Mouse (Mus musculus) common myeloid progenitor, adult 5-6 weeks (primary cell): ENCODE results near the gene Sorcs2. TPM values are rescaled to one million over a fixed set of nuclear protein-coding genes. Genes with fewer than 3 reads are reported as not detected.
A peak's percentile ranks its signal among the peaks of the same experiment; 100 is the strongest.

Source experiments
- ATAC-seq: replicated peaks from 2 replicates; pipeline ENCODE4 v1.8.0; 2016; ENCODE audit warnings: low read depth, mild to moderate bottlenecking, moderate TSS enrichment, inconsistent platforms; ENCODE audit not compliant: poor library complexity, severe bottlenecking
- total RNA-seq: library from RNA; stranded (forward); fragments of 200-1000, 187-1606 nt; gene quantifications from 2 replicates; pipeline ENCODE4 v1.2.3, GENCODE M21; 2017

Gene Sorcs2
- total RNA-seq, 1 experiment from 2014 or later, result not detected

DNA sequence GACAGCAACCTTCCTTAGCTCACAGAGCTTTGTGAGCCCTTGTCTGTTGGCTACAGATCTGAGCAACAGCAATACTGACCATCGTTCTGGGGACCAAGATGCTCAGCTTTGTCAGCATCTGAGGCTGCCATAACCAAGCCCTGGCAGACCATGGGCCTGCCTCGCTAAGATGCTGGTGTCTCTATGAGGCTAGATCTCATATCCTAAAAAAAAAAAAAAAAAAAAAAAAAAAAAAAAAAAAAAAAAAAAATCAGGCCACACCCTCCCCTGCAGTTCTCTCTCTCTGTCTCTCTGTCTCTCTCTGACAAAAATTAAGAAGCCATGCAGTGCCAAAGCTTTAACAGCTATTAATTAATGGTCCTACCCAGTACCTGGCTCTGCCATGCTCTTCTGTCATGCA is 251.3 kb downstream of the Sorcs2 start:
- ATAC-seq, result no peak

DNA sequence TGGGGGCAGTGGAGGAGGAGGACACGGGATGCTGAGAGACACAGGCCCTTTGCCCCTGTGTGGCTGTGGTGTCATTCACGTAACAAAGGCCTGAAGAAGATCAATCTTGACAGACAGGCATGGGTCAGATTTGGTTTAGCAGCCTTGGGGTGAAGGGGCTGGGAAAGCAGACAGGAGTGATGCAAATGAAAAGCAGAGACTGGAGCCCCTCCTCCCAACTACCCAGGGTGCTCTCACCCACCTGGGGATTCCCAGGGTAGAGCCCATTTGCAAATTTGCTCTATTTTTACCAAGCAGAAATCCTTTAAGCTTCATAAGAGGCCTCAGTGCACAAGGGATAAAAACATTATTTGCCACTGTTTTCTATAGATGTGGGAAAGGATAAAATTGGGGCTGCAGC is 253.4 kb downstream of the Sorcs2 start:
- ATAC-seq, result no peak

DNA sequence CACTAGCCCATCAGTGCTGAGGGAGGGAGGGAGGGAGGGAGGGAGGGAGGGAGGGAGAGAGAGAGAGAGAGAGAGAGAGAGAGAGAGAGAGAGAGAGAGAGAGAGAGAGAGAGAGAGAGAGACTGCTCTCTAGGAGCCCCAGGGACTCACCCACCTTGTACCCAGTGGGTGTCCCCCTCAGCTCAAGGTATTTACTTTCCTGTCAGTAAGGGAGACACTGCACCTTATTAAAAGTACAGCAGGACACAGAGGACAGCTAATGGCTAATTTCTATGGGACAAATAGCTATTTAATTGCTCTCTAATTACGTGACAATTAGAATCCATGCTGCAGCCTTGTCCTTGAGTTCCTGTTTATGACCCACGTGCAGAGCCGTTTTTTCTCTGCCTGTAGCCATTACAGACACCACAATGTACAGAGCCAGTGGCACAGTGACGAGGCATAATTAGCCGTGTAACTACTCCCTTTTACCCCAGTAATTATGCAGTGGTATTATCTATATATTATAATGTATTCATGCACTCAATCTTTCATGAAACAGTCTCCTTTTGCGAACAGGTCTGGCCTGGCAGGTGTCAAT is 256.2 kb downstream of the Sorcs2 start:
- peak; percentile 57; the same call in 1 of the 2 replicates for ATAC-seq

DNA sequence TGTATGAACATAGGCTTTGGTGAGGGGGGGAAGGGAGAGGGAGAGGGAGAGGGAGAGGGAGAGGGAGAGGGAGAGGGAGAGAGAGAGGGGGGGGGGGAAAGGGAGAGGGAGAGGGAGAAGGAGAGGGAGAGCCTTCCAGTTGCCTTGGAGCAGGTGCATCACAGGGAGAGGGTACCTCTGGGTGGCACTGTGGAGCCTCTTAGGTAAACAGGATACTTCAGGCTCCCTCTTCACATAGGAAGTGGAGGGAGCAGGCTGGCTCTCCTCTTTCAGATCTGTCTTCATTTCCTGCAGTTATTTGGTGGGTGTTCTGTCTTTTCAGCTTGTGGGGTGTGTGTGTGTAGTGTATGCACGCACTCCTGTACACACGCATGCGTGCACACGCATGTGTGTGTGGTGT is 256.8 kb downstream of the Sorcs2 start:
- ATAC-seq, result peak; percentile 50; the same call in 1 of the 2 replicates

DNA sequence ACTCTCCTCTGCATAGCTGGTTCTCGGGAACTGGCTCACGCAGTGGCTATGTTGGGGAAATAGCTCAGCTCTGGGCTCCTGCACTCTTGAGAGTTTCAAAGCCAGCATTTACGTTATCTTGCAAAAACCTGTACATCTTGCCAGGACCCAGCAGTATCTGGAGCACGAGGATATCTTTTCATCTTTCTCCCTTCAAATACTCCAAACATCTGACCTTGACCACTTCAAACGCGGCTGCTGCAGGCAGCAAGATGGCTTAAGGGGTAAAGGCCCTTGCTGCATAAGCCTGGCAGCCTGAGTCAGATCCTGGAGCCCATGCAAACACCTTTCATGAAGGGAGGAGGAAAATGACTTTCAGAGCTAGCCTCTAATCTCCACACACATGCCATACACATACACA is 258.2 kb downstream of the Sorcs2 start:
- ATAC-seq, result no peak

DNA sequence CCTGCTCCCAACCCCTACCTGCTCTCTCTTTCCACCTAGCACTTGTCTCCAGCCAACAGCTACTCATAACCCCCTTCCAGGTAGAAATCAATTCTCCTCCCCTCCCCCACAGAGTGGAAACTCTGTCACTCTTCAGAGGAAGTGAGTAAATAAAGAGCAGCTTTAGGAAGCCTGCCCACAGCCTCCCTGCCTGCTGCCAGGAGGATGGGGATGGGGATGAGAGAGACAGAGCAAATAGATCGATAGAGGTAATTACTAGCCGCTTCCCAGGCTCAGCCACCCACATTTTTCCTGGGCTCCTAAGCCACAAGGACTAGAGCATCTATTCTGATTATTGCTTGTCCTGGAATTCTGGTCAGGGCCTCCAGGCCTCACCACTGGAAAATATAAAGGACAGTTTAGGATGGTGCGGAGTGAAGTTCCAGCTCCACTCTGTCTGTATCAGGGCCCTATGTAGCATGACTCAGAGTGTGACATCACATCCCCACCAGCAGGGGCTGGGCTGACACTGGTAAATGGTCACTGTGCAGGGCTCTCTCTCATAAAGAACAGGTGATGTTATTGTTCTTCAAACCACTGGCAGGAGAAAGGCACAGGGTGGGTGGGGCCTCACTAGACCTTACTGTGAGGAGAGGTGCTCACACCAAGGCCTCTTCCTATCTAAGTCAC is 261.9 kb downstream of the Sorcs2 start:
- 0 out of 2 replicates have a peak, but pooled peaks have one; percentile 42 for ATAC-seq

DNA sequence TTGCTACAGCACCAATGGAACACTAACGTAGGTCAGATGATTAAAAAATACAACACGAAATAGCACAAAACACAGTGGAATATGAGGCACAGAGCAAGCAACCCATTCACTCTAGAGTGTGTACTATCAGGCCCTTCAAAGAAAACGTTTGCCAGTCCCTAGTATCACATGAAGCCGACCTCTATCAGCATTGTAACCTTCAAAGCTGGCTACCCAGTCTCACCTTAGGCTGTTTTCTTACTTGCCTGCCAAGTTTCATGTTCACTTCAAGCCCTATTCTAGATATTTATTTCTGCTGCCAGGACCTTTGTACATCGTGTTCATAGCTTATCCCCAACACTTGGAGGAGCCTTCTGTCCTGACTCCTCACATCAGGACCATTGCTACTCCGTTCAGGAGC is 263.6 kb downstream of the Sorcs2 start:
- no peak for ATAC-seq

DNA sequence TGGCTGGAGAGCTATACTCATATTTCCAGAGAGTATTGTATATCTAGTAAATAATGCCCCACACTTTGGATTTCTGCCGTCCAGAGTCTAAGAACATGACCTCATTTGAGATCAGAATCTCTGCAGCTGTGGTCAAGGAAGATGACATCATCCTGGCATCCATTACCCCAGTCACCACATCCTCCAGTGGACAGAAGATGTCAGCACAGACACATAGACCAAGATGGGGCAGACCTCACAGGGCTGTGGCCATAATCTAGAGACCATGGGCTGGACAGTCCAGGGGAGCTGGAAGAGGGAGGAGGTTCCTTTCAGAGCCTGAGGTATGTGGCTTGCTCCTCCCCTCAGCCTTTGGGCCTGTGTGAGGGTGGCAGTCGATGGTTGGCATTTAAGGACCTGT is 264.0 kb downstream of the Sorcs2 start:
- no peak for ATAC-seq

DNA sequence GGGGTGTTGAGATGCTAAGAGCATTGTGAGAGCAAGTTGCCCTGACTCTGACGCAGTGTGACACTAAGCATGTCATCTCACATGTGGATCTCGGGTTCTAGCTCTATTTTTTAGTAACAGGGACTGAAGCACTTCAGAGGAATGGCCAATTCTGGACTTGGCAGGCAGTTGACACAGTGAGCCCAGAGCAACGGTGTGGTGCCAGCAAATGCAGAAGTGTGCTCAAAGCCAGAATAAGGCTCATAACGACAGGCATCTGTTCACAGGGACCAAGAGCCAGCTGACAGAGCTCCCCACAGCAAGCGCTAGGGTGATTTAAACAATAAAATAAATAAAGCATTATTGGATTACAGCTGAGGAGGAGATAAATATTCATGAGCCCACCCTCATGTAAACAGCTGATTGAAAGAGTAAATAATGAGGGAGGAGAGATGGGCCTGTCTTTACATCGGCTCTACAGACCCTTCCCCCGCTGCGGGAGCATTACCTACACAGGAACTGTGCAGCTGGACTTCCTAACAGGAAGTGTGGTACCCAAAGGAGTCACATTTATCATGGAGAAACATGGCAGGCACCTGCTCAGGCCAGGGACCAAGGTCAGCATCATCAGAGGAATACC is 267.4 kb downstream of the Sorcs2 start:
- no peak for ATAC-seq

DNA sequence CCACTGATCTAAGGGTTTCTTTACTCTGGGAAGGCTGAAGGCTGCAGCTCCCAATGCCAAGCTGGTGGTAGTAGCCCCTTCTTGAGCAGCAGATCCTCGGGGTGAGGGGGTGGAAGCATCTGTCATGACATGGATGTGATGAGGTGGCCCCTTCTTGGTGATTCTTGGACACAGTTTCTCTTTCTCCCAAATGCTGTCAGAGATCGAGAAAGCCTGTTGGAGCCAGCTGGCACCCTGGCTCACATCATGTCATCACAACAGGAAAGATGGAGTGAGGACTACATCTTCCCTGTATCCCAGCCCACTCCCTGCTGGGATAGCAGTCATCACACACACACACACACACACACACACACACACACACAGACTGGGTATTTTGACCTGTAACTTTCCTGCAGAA is 268.3 kb downstream of the Sorcs2 start:
- no peak for ATAC-seq

DNA sequence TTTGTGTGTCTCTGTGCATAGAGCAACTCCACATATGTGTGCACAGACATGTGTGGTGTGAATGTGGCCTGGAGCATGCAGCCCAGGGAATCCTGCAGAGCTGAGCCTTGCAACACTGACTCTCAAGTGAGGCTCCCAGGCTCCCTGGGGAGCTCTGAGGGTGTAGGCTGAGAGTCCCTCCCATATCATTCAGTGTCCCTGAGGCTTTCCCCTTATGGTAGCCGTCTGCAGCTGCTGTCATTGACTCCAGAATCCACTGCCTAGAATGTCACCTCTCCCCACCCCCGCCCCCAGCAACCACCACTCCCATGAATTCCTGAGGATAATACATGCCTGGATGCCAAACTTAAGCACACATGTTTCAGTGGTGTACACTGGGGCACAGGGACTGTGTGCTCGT is 269.4 kb downstream of the Sorcs2 start:
- ATAC-seq, result no peak

DNA sequence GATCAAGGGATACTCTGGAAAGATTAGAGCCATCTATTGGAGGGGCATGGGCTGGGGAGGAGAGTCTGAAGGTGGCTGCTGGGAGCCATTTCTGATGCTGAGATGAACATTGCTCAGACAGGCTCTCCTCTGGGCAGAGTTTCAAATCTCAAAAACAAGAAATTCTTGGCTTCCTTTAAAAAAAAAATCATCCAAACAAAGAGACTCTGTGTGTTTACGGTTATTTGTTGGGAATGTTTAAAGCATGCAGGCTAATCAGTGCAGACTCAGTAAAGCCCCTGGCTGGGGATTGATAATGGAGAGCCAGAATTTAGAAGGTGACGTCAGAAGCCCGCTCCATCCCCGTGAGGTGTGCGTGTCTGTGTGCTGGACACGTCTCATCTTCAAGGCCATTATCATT is 272.9 kb downstream of the Sorcs2 start:
- ATAC-seq, result no peak

DNA sequence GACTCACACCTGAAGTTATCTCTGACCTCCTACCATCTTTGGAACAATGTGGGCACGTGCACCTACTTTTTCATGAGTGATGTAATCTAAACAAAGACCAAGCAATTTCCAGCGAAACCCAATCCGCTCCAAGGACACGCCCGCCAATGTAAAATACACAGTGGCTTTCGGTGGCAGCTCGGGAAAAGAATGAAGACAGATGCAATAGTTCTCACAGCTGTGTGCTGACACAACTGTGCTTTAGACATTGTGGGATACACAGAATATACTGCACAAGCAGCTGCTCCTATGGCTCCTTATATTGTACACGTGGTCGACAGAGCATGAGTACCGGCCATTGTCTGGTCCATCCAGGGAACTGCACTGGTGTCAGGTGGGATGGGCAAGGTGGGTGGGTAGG is 275.0 kb downstream of the Sorcs2 start:
- ATAC-seq, result no peak

DNA sequence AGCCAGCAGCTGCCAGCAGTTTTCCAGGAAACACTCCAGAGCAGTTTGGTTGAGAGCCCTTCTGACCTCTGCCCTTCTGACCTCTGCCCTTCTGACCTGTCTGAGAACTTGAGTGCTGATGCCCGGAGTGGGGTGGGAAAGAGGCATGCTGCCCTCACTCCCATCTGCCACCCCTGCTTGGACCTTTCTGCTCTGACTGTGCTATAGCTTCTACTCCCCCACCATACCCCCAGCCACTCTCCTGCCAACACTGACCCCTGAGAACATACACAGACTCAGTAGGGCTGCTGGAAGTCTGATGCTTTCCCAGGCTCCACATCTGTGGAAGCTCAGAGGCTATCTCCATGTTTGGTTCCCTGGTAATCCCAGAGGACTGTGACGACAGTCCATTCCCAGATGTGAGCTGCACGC is 277.0 kb downstream of the Sorcs2 start:
- ATAC-seq, result no peak

DNA sequence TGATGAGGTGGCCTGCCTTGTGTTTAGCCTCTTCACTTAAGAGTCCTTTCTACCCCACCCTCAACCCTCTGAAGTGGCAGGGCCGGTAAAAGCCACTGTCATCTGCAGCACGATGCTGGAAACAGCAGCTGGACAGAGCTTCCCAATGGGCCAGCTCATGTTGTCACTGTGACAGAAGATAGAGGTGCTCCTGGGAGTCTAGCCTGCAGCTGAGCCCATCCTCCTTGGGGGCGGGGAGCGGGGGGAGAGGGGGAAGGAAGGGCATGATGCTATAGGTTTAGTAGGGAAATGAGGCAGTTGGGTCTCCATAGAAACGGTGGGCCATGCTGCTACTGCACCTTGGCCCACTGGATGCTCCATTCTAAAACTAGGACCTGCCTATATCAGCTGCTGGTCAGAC is 279.9 kb downstream of the Sorcs2 start:
- ATAC-seq, result no peak

DNA sequence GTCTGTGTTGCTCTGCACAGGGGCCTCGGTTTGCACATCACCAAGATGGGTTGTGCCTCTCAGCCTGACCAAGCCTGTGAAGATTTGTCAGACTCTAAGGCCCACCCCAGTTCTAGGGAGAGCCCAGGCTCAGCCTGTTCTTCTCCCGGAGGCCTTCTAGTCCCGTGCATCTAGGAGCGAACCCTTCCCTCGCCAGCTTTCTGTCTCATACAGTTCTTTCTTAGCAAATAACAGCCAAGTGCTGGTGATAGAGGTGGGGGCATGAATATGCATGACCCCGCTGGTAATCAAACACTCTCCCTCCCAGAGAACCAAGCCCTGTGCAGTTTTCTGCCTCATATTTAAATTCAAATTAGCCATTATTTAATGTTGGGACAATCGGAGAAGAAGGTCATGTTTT is 282.4 kb downstream of the Sorcs2 start:
- ATAC-seq, result no peak

DNA sequence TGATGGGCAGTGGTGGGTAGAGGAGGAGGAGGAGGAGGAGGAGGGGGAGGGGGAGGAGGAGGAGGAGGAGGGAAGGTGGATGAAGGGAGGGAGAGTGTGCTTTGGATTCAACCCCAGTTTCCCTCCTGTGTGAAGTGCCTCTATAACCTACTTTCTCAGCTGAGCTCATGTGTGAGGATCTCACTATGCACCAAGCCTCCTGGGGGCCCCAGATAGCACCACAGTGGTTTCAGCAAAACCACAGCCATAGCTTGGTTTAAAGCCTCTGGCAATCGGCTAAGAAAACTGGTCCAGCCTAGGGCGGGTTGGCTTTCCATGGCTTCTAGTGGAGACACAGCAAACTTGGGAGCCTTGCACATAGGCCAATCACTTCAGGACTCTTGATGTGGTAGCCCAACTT is 284.2 kb downstream of the Sorcs2 start:
- ATAC-seq, result peak; percentile 77

DNA sequence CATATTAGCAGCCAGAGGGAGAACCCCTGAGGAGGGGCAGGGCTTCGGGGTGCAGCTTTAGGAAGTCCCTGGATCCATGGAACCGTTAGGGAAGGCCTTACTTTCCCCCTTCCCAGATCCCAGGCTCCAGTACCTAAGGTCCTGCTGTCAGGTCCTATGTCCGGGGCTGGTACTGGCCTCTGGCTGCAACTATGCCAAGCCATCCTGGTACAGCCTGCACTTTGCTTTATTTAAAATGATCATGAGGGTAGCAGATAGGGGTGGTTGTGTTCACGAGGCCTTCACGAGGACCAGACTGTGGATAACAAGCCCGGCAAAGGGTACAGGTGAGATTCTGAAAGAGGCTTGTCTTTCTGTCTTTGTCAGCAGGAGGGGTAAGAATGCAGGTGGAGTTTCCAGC is 285.2 kb downstream of the Sorcs2 start:
- no peak for ATAC-seq

DNA sequence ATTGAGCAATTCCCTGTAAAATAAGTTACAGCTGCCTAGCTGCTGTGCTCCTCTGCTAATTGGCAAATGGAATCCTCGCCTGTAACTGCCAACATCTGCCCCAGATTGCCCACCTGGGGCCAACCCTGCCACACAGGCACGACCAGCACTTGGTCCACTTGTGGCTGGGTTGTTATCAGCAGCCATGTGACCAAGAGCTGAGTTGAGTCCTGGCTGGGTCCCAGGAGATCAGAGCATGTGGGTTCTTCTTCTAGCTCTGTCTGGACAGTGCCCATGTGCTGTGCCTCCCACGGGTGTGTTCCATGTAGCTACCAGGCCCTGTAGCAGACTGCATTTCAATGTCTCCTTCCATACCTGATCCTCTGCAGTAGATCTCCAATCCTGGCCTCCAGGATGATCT is 286.4 kb downstream of the Sorcs2 start:
- no peak for ATAC-seq

DNA sequence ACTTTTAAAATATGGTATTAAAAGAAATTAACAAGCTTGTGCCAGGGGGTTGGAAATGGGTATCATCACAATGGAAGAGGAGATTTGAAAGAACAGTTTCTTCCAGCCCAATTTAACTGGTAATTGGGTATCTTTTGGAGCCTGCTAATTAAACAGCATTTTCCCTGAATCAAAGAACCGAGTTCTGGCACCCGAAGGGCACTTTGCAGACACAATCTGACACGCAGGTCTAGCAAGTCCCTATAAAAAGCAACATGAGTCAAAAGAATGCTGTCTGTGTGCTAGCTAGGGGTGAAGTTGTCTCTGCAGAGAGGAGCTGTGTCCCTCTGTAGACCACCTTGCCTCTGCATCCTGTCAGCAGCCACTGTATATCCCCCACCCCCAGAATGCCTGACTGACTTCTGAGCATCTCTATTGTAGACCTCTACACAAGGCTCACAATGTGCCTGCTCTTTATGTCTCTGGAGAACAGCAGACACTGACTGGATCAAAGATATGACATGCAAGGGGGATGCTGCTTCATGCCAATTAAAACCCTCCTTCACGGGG is 289.5 kb downstream of the Sorcs2 start:
- ATAC-seq, result no peak

DNA sequence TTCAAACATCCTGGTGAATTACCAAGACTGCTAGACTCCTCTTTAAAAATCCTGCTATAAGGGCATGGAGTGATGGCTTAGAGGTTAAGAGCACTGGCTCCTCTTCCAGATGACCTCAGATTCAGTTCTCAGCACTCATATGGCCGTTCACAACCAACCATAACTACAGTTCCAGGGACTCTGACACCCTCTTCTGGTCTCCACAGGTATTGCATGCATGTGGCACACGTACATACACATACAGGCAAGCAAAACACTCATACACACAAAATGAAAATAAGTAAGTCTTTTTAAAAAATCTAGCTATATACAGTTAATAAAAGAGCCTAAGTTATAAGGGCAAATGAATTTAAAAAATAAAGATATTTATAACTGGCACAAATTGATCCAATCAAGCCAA is 294.5 kb downstream of the Sorcs2 start:
- ATAC-seq, result no peak
